Mouse (Mus musculus) midbrain, embryonic 16.5 days (tissue): ENCODE measurements around the gene Serpina12. TPM values are rescaled to one million over a fixed set of nuclear protein-coding genes. Genes with fewer than 3 reads are reported as not detected.

Experiments used
- ATAC-seq: fragments of 200-750 bp; cut with Nextera tagmentation; 2 replicates; pipeline ENCODE4 v1.8.0; 2017; ENCODE audit warnings: moderate TSS enrichment
- H3K27ac ChIP-seq: fragments of 300-500 bp; sonication (generic); 2 replicates; pipeline ENCODE4 v1.5.1; 2014; ENCODE audit warnings: mild to moderate bottlenecking, low read length, mixed read lengths
- H3K27me3 ChIP-seq: fragments of 300-500 bp; sonication (generic); 2 replicates; pipeline ENCODE4 v1.6.1; 2014; ENCODE audit warnings: low read depth, low read length, mixed read lengths; ENCODE audit not compliant: control insufficient read depth, insufficient read depth
- H3K36me3 ChIP-seq: fragments of 300-500 bp; sonication (generic); 2 replicates; pipeline ENCODE4 v1.6.1; 2014; ENCODE audit warnings: mild to moderate bottlenecking, low read length, moderate library complexity, mixed read lengths; ENCODE audit not compliant: control insufficient read depth, insufficient read depth
- H3K4me1 ChIP-seq: fragments of 300-500 bp; sonication (generic); 2 replicates; pipeline ENCODE4 v1.6.1; 2014; ENCODE audit warnings: mild to moderate bottlenecking, low read length, mixed read lengths; ENCODE audit not compliant: control insufficient read depth, insufficient read depth
- H3K4me2 ChIP-seq: fragments of 300-500 bp; sonication (generic); 2 replicates; pipeline ENCODE4 v1.6.1; 2014; ENCODE audit warnings: mild to moderate bottlenecking, low read length, mixed read lengths
- H3K4me3 ChIP-seq: fragments of 300-500 bp; sonication (generic); 2 replicates; pipeline ENCODE4 v1.5.1; 2014; ENCODE audit warnings: low read depth, mild to moderate bottlenecking, low read length, moderate library complexity, mixed read lengths
- H3K9ac ChIP-seq: fragments of 300-500 bp; sonication (generic); 2 replicates; pipeline ENCODE4 v1.6.1; 2014; ENCODE audit warnings: low read depth, low read length, mixed read lengths
- H3K9me3 ChIP-seq: fragments of 300-500 bp; sonication (generic); replicated peaks from 2 replicates; pipeline ENCODE4 v1.6.1; 2014; ENCODE audit warnings: mild to moderate bottlenecking, low read length, mixed read lengths; ENCODE audit not compliant: control insufficient read depth, poor library complexity, severe bottlenecking
- WGBS: fragments of 180-500 bp; shearing (Covaris S2); extraction: QIAGEN DNeasy Blood & Tissue Kit; methylation state at CpG from one replicate; pipeline ENCODE4 v1.1.7; 2014; 5-methylcytosine and 5-hydroxymethylcytosine counted together
- polyA plus RNA-seq: library from polyadenylated mRNA; unstranded; fragments of >200 nt; fragmentation: Nextera tagmentation; extraction: Ambion mirVana; gene quantifications from 2 replicates; pipeline ENCODE4 v1.2.1, GENCODE M21; 2015

Gene Serpina12
- polyA plus RNA-seq, 1 experiment from 2014 or later: not detected

DNA sequence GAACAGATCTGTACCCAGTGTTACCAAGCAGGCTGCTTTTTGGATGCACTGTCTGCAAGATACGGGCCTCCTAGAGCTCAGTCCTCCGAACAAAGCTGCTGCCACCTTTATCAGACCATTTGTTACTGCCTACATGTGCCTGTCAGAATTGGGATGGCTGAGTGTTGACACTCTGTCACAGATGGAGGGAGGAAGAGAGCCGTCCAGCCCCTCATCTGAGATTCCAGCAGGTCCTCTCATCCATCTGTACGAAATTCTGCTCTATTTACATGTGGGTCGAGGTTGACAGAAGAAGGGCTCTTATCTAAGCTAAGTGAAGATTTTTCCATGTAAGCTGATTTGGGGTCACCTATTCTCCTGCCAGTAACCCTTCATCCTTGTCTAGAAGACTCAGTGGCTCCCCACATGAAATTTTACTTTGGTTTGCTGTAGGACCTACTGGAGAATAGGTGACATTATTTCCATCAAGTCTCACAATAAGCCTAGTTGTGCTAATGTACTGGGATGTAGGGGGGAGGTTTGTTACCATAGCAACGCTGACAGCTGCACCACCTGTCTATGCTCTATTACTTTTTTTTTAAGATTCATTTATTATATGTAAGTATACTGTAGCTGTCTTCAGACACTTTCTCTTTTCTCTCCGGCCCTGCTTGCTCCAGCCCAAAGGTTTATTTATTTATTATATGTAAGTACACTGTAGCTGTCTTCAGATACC is 62.4 kb downstream of the Serpina12 start:
- no peak overlapping the region for H3K9ac ChIP-seq
- no peaks in the 10 kb centered on the region for H3K4me1 ChIP-seq
- H3K27ac ChIP-seq: no peak overlapping the region
- H3K36me3 ChIP-seq: no peaks in the 10 kb centered on the region
- H3K4me2 ChIP-seq: no peak overlapping the region
- H3K4me3 ChIP-seq: no peak overlapping the region
- WGBS: 80% methylated on average over 7 of the region's 7 CpGs
- ATAC-seq: peak; percentile 68
- no peaks in the 10 kb centered on the region for H3K27me3 ChIP-seq
- H3K9me3 ChIP-seq: no peaks in the 10 kb centered on the region

Other genes with a start within 250 kb of the Serpina12 start
- not detected in 2 replicates for gene Serpina1b, start 214.1 kb downstream of the Serpina12 start, polyA plus RNA-seq
- not detected in 2 replicates for gene Serpina1a, start 180.9 kb downstream of the Serpina12 start, polyA plus RNA-seq
- not detected in 2 replicates for gene Serpina1c, start 139.6 kb downstream of the Serpina12 start, polyA plus RNA-seq
- not detected in 2 replicates for gene Serpina1e, start 85.5 kb downstream of the Serpina12 start, polyA plus RNA-seq
- gene Serpina11, start 54.5 kb downstream of the Serpina12 start, polyA plus RNA-seq: not detected in 2 replicates
- 0.05 TPM in 1 of 2 replicates, not detected in the other for gene Serpina9, start 30.7 kb downstream of the Serpina12 start, polyA plus RNA-seq
- not detected in 2 replicates for gene Serpina5, start 56.7 kb upstream of the Serpina12 start, polyA plus RNA-seq
- gene Serpina3a, start 68.3 kb upstream of the Serpina12 start, polyA plus RNA-seq: not detected in 2 replicates
- gene Serpina3b, start 83.6 kb upstream of the Serpina12 start, polyA plus RNA-seq: not detected in 2 replicates
- 0.08 TPM in 1 of 2 replicates, not detected in the other for gene Serpina3c, start 109.4 kb upstream of the Serpina12 start, polyA plus RNA-seq
- 0.19 and 0.24 TPM in 2 replicates for gene Serpina3f, start 170.1 kb upstream of the Serpina12 start, polyA plus RNA-seq
- 0.16 and 0.87 TPM in 2 replicates for gene Serpina3g, start 191.8 kb upstream of the Serpina12 start, polyA plus RNA-seq
- not detected in 2 replicates for gene Serpina3i, start 218.7 kb upstream of the Serpina12 start, polyA plus RNA-seq